Mouse (Mus musculus): ENCODE measurements at regions not wholly inside any gene's neighbourhood (a gene's known extent, or its start where the extent isn't known, plus 50 kb on each side); places are given as distances from the start of the nearest gene placed in this dataset.

GRCm38 (mm10) chr13:6137170-6137569, 275.9 kb downstream of the Klf6 start:
- H3K27ac ChIP-seq (ENCODE audit: insufficient read depth, low read depth, low read length) = no peak overlapping the region
- no peak overlapping the region for H3K4me3 ChIP-seq (ENCODE audit: low read depth, low read length)
- no peaks in the 10 kb centered on the region for H3K27me3 ChIP-seq (ENCODE audit: control insufficient read depth, insufficient read depth, low read length)
- 68% methylated on average over 4 of the region's 4 CpGs for WGBS
- H3K36me3 ChIP-seq (ENCODE audit: control insufficient read depth, insufficient read depth, low read length) = no peaks in the 10 kb centered on the region
- no peak for TF ChIP-seq CTCF (IDR thresholded peaks at IDR 0.05; ENCODE audit: extremely low read depth, insufficient read length, insufficient replicate concordance, low read depth, low read length)
- TF ChIP-seq POLR2A (IDR thresholded peaks at IDR 0.05; ENCODE audit: low read depth, low read length) = no peak
- no peaks in the 10 kb centered on the region; the same call in 1 of the 2 replicates for H3K4me1 ChIP-seq (ENCODE audit: control insufficient read depth, insufficient read depth, insufficient read length, low read length)

GRCm38 (mm10) chr13:6142771-6143170, 281.5 kb downstream of the Klf6 start:
- WGBS = 69% methylated on average over 2 of the region's 2 CpGs
- H3K27ac ChIP-seq (ENCODE audit: insufficient read depth, low read depth, low read length) = no peak overlapping the region
- H3K27me3 ChIP-seq (ENCODE audit: control insufficient read depth, insufficient read depth, low read length) = no peaks in the 10 kb centered on the region
- no peaks in the 10 kb centered on the region for H3K4me1 ChIP-seq (ENCODE audit: control insufficient read depth, insufficient read depth, insufficient read length, low read length)
- TF ChIP-seq POLR2A (IDR thresholded peaks at IDR 0.05; ENCODE audit: low read depth, low read length) (no peak), CTCF (IDR thresholded peaks at IDR 0.05; ENCODE audit: extremely low read depth, insufficient read length, insufficient replicate concordance, low read depth, low read length) (no peak)
- H3K4me3 ChIP-seq (ENCODE audit: low read depth, low read length) = no peak overlapping the region
- no peaks in the 10 kb centered on the region for H3K36me3 ChIP-seq (ENCODE audit: control insufficient read depth, insufficient read depth, low read length)

- TF ChIP-seq POLR2A (IDR thresholded peaks at IDR 0.05; ENCODE audit: low read depth, low read length) (no peak), CTCF (IDR thresholded peaks at IDR 0.05; ENCODE audit: extremely low read depth, insufficient read length, insufficient replicate concordance, low read depth, low read length) (no peak)
- 81% methylated on average over 4 of the region's 4 CpGs for WGBS
- no peaks in the 10 kb centered on the region for H3K36me3 ChIP-seq (ENCODE audit: control insufficient read depth, insufficient read depth, low read length)
- no peaks in the 10 kb centered on the region for H3K4me1 ChIP-seq (ENCODE audit: control insufficient read depth, insufficient read depth, insufficient read length, low read length)
- no peak overlapping the region for H3K4me3 ChIP-seq (ENCODE audit: low read depth, low read length)
- no peak overlapping the region for H3K27ac ChIP-seq (ENCODE audit: insufficient read depth, low read depth, low read length)
- H3K27me3 ChIP-seq (ENCODE audit: control insufficient read depth, insufficient read depth, low read length) = no peaks in the 10 kb centered on the region
Measured at GRCm38 (mm10) chr13:6153657-6154056, 292.4 kb downstream of the Klf6 start.

- Histone ChIP-seq H3K27me3 (ENCODE audit: control insufficient read depth, insufficient read depth, low read length) (no peaks in the 10 kb centered on the region), H3K36me3 (ENCODE audit: control insufficient read depth, insufficient read depth, low read length) (no peaks in the 10 kb centered on the region), H3K4me1 (ENCODE audit: control insufficient read depth, insufficient read depth, insufficient read length, low read length) (no peaks in the 10 kb centered on the region), H3K4me3 (ENCODE audit: low read depth, low read length) (no peak overlapping the region), H3K27ac (ENCODE audit: insufficient read depth, low read depth, low read length) (no peak overlapping the region)
- TF ChIP-seq POLR2A (IDR thresholded peaks at IDR 0.05; ENCODE audit: low read depth, low read length) (no peak), CTCF (IDR thresholded peaks at IDR 0.05; ENCODE audit: extremely low read depth, insufficient read length, insufficient replicate concordance, low read depth, low read length) (no peak)
- 71% methylated on average over 4 of the region's 4 CpGs for WGBS
Measured at GRCm38 (mm10) chr13:6156191-6156590, 294.9 kb downstream of the Klf6 start.

GRCm38 (mm10) chr13:6157029-6157428, 295.7 kb downstream of the Klf6 start:
- Histone ChIP-seq H3K4me3 (ENCODE audit: low read depth, low read length) (no peak overlapping the region), H3K27me3 (ENCODE audit: control insufficient read depth, insufficient read depth, low read length) (no peaks in the 10 kb centered on the region), H3K27ac (ENCODE audit: insufficient read depth, low read depth, low read length) (no peak overlapping the region), H3K36me3 (ENCODE audit: control insufficient read depth, insufficient read depth, low read length) (no peaks in the 10 kb centered on the region), H3K4me1 (ENCODE audit: control insufficient read depth, insufficient read depth, insufficient read length, low read length) (no peaks in the 10 kb centered on the region)
- TF ChIP-seq CTCF (IDR thresholded peaks at IDR 0.05; ENCODE audit: extremely low read depth, insufficient read length, insufficient replicate concordance, low read depth, low read length) = no peak
- TF ChIP-seq POLR2A (IDR thresholded peaks at IDR 0.05; ENCODE audit: low read depth, low read length) = no peak
- WGBS = 89% methylated on average over 3 of the region's 3 CpGs

- H3K27ac ChIP-seq (ENCODE audit: insufficient read depth, low read depth, low read length) = no peak overlapping the region
- no peaks in the 10 kb centered on the region for H3K27me3 ChIP-seq (ENCODE audit: control insufficient read depth, insufficient read depth, low read length)
- no peaks in the 10 kb centered on the region for H3K36me3 ChIP-seq (ENCODE audit: control insufficient read depth, insufficient read depth, low read length)
- TF ChIP-seq CTCF (IDR thresholded peaks at IDR 0.05; ENCODE audit: extremely low read depth, insufficient read length, insufficient replicate concordance, low read depth, low read length) = no peak
- no peaks in the 10 kb centered on the region for H3K4me1 ChIP-seq (ENCODE audit: control insufficient read depth, insufficient read depth, insufficient read length, low read length)
- WGBS = 79% methylated on average over 4 of the region's 4 CpGs
- H3K4me3 ChIP-seq (ENCODE audit: low read depth, low read length) = no peak overlapping the region
Measured at GRCm38 (mm10) chr13:6157946-6158345, 296.7 kb downstream of the Klf6 start.

- TF ChIP-seq POLR2A (IDR thresholded peaks at IDR 0.05; ENCODE audit: low read depth, low read length) (no peak), CTCF (IDR thresholded peaks at IDR 0.05; ENCODE audit: extremely low read depth, insufficient read length, insufficient replicate concordance, low read depth, low read length) (no peak)
- WGBS = 56% methylated on average over 2 of the region's 2 CpGs
Measured at GRCm38 (mm10) chr13:6159412-6159811, 298.1 kb downstream of the Klf6 start.

GRCm38 (mm10) chr13:6165916-6166315, 304.6 kb downstream of the Klf6 start:
- TF ChIP-seq POLR2A (IDR thresholded peaks at IDR 0.05; ENCODE audit: low read depth, low read length) (no peak), CTCF (IDR thresholded peaks at IDR 0.05; ENCODE audit: extremely low read depth, insufficient read length, insufficient replicate concordance, low read depth, low read length) (no peak)
- Histone ChIP-seq H3K27ac (ENCODE audit: insufficient read depth, low read depth, low read length) (no peak overlapping the region), H3K4me3 (ENCODE audit: low read depth, low read length) (no peak overlapping the region), H3K36me3 (ENCODE audit: control insufficient read depth, insufficient read depth, low read length) (no peaks in the 10 kb centered on the region), H3K4me1 (ENCODE audit: control insufficient read depth, insufficient read depth, insufficient read length, low read length) (no peaks in the 10 kb centered on the region), H3K27me3 (ENCODE audit: control insufficient read depth, insufficient read depth, low read length) (no peaks in the 10 kb centered on the region)
- 91% methylated on average over 4 of the region's 4 CpGs for WGBS

More at GRCm38 (mm10) chr13:6159412-6159811, 298.1 kb downstream of the Klf6 start:
- no peak overlapping the region for H3K4me3 ChIP-seq (ENCODE audit: low read depth, low read length)
- H3K4me1 ChIP-seq (ENCODE audit: control insufficient read depth, insufficient read depth, insufficient read length, low read length) = no peaks in the 10 kb centered on the region
- H3K36me3 ChIP-seq (ENCODE audit: control insufficient read depth, insufficient read depth, low read length) = no peaks in the 10 kb centered on the region
- no peaks in the 10 kb centered on the region for H3K27me3 ChIP-seq (ENCODE audit: control insufficient read depth, insufficient read depth, low read length)
- H3K27ac ChIP-seq (ENCODE audit: insufficient read depth, low read depth, low read length) = no peak overlapping the region
